Mouse (Mus musculus): ENCODE data around the gene Crim1.

- no peak for TF ChIP-seq CTCF (IDR thresholded peaks at IDR 0.05; ENCODE audit: borderline replicate concordance, control insufficient read depth, extremely low read depth, insufficient read depth, low read length, poor library complexity)
- no peak for TF ChIP-seq POLR2A (IDR thresholded peaks at IDR 0.05; ENCODE audit: control insufficient read depth, extremely low read depth, insufficient read depth, low read length, poor library complexity)
Observed at GRCm38 (mm10) chr17:78295979-78296378, 95.9 kb downstream of the Crim1 start.
